ENCODE assay signal across 16 mouse cellular contexts in genomic region chr6:61936656-61937055, GRCm38 (mm10).
"Had no signal": no experiment of that assay in that cellular context is flagged by ENCODE, and none has a peak within 500 bp of the region (broad histone marks: within the 10 kb centered on the region; RNA-seq: fewer than 3 reads in every experiment).

No protein-coding gene starts in this region.

- H3K4me1 ChIP-seq: neural tube, embryonic 13.5 days; neural tube, embryonic 15.5 days; stomach, embryonic 15.5 days had no signal

- H3K4me2 ChIP-seq: neural tube, embryonic 13.5 days; neural tube, embryonic 15.5 days; stomach, embryonic 15.5 days had no signal

- H3K4me3 ChIP-seq: neural tube, embryonic 13.5 days; neural tube, embryonic 15.5 days; stomach, embryonic 15.5 days had no signal

- H3K27ac ChIP-seq: neural tube, embryonic 13.5 days; neural tube, embryonic 15.5 days; stomach, embryonic 15.5 days; stomach, postnatal 0 days had no signal

- DNase-seq: retina, postnatal 1 day; right cerebral cortex, adult 18-20 months; right cerebral cortex, postnatal 14 days; right cerebral cortex, postnatal 25 days; right cerebral cortex, postnatal 4 days; spleen, adult 18-20 months; thymus, adult 18-20 months; thymus, adult 2 months; thymus, postnatal 14 days; thymus, postnatal 25 days; thymus, postnatal 36 days; thymus, postnatal 4 days had no signal

- H3K27me3 ChIP-seq: neural tube, embryonic 13.5 days; neural tube, embryonic 15.5 days; stomach, embryonic 15.5 days had no signal

- H3K36me3 ChIP-seq: neural tube, embryonic 13.5 days; neural tube, embryonic 15.5 days; stomach, embryonic 15.5 days had no signal
